Mouse (Mus musculus): ENCODE data around the gene Gm960. TPM values are rescaled to one million over a fixed set of nuclear protein-coding genes. Genes with fewer than 3 reads are reported as not detected.

Gene Gm960
- total RNA-seq, 2 experiments from 2014 or later, result 1.4 to 1.7 TPM

DNA sequence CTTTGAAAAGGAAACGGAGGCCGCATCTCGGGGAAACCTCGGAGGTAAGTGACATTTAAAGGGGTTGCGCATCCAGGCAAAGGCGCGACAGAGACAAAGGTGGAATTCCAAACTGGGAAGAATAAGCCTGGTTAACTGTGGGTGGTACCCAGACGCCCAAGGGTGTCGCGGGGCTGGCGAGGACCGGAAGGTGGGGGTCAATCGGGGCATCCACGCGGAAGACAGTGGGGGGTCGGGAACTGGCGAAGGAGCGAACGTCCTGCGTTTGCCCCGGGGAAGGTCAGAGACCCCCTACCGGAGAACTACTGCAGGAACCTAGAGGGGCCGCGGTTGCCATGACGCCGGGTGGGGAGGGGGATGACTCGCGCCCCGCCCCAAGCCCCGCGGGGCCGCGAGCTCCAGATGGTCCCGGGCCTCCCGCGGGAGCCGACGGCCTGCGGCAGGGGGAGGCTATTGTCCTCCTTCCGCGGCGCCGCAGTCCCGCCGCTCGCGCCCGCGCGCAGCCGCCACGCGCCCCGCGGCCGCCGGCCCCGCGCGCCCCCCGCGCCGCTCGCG is 13.2 kb upstream of the Gm960 start:
- DNase-seq, result no peak

DNA sequence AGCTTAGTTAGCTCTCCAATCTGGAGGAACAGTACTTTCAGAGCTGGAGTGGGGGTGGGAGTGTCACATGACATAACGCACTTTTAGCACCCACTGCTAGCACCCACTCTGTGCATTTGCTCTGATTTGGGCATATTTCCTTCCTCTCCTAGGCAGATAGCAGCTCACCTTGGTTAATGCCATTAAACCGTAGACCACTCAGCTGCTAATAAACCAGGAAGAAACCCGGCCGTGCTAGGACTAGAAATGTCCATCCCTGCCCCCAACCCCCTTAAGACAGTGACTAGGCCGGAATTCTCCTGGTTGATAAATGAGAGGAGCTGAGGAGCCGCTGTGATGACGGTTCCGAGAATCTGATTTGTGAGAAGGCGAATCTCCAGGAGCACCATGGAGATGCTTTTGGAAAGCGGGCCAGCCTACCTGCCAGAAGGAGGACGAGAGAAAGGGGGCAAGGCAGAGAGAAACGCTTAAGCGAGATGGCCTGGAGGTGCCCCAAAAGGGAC is 12.7 kb upstream of the Gm960 start, which contains the start of gene Sptbn2:
Gene Sptbn2, plus strand, starts transcription at position 70 of the 503 bp plus-strand sequence.
- DNase-seq, result peak; percentile 72 to 81

DNA sequence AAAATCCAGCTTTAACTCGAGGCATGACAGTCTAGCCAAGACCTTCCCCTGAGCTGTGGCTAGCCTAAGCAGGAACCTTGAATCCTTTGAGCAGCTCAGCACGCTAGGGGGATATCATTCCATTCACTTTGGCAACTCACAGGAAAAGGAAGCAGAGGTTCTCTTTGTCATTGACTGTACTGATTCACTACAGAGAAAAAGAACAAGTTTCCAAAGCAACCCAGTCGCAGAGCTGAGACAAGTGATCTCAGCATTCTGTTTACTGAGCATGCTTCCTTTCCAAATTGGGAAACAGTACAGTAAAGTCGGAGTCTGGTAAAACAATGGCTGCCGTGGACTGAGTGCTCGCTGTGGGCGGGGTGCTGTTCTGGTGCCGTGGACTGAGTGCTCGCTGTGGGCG is 10.3 kb upstream of the Gm960 start:
- no peak for DNase-seq

DNA sequence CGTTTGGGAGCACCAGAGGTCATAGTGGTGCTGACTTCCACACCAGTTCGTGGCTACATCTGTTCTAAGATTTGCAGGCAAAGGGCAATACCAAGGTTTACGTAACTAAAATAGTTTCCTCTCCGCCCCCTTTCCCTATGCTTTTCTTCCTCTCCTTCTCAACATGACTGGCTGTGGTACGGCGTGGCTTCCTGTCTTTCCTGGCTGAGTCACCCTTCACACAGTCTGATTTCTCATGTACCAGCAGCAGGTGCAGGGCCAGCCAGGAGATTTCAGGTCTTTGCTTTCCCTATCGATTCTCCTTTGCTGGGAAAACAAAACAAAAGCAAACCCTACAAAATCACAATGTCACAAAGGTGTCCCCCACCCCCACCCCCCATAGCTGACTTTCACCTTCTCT is 2.8 kb upstream of the Gm960 start:
- DNase-seq, result no peak

- DNase-seq, result no peak
These were observed 2.2 kb upstream of the Gm960 start for GRCm38 (mm10) chr19:4700656-4701055.

GRCm38 (mm10) chr19:4699821-4700220 is 1.4 kb upstream of the Gm960 start:
- no peak for DNase-seq

DNA sequence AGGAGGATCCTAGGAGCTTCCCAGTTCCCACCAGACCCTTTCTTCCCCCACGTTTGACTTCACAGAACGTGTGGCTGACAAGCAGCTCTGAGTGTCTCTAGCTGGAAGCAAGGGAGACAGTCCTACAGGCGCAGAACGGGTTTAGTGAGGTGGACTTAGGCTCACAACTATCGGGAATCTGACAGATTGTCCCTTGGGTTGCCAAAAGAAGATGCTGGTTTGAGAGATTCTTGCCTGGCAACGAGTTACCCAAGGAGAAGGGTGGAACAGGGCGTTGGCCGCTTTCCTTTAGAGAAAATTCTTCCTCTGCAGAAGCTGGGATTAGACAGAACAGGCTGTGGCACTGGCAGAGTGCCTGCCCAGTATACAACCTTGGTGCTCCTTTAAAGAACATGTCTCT is 388 bp upstream of the Gm960 start:
- peak in 1 of 2 experiments; percentile 44 for DNase-seq

DNA sequence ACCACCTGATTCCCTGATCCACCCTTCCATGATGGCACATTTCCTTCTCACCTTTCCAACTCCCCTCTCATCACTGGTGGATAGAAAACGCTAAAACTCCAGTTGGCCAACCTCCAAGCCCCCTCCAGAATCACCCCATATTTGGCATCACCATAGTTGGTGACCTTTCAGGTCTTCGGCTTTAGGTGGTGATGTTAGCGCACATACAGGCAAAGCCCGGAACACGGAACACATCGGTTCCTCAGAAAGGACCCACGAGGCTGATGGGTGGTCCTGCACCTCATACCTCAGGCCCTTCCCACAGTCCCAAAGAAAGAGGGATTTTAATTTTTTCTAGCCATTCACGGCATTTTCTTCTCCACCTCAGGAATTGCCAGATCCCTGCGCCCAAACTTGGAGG is 747 bp downstream of the Gm960 start:
- DNase-seq, result no peak

DNA sequence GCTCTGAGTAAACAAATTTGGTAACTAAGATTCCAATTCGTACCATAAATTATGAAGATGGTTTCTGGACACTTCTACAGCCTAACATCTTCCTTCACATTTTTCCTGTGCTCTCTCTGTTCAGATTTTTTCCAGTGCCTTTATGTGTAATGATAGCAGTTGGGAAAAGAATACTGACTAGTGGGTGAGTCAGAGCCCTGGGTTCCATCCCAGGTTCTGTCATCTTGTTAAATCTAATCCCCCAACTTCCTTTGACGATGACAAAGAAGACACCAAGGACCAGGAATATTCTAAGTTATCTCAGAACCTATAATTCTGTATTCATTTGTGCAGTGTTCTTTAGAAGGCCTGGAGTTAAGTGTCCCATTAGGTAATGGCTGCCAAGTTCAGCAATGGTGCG is 1.3 kb downstream of the Gm960 start:
- no peak for DNase-seq

DNA sequence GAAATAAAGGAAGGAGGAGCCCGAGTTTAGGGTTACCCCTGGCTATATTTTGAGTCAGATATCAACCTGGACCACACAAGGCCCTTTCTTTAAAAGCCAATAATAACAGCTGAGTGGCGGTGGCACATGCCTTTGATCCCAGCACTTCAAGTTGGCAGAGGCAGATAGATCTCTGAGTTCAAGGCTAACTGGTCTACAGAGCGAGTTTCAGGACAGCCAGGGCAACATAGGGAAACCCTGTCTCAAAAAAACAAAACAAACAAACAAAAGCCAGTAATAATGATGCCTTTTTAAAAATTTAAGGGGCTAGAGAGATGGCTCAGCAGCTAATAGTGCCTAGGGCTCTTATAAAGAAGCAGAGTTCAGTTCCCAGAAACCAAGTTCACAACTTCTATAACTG is 4.1 kb downstream of the Gm960 start:
- no peak for DNase-seq

DNA sequence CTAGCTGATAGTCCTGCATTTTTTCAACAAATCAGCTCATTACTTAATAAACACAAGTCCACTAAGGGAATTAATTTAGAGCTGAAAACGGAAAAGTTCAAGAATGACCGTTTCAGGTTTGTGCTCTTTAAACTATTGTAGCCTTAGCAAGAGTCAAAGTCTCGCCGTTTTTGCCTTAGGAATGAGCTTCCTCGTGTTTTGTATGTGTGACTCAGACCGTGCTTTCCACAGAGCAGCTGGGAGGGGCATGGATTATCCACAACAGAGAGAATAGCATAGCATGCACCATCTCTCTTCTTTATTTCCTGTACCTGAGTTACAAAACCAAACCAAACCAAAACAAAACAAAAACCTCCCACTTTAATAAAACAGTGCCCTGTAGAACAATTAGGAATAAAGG is 26.1 kb downstream of the Gm960 start:
- DNase-seq, result no peak

- DNase-seq, result no peak
These were observed 27.7 kb downstream of the Gm960 start for GRCm38 (mm10) chr19:4670776-4671175.

- DNase-seq, result no peak
These were observed 31.7 kb downstream of the Gm960 start for GRCm38 (mm10) chr19:4666815-4667214.

DNA sequence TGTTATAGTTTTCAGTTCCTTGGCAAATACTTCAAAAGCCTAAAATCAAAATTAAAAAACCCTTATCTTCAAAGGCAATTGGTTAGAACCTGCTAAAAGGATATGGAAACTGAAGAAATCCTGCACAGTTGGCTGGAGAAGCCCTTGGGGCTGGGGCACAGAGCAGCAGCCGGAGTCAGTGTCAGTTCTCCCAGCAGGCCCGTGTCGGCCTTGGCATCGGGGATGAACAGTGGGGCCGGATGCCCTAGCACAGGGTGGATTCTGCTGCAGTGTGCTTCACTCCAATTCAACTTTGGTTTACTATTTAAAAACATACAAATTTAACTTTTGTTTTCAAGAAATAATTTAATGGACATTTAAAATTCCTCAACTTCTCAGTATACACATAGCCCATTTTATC is 40.3 kb downstream of the Gm960 start:
- DNase-seq, result no peak

GRCm38 (mm10) chr19:4646917-4647492 is 51.5 kb downstream of the Gm960 start:
- DNase-seq, result peak; percentile 20 to 24

DNA sequence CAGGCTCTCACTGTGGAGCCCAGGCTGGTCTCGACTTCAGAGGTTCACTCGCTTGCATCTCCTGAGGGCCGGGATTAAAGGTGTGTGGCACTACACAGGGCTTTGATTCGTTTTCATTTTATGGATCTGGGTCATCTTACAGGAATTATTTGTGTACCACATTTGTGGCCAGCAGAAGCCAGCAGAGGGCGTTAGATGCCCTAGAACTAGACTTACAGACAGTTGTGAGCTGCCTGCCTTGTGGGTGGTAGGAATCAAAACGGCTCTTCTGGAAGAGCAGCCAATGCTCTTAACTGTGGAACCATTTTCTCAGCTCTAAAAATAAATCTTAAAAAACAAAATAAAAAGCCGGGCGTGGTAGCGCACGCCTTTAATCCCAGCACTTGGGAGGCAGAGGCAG is 54.2 kb downstream of the Gm960 start:
- DNase-seq, result peak; percentile 59 to 67

DNA sequence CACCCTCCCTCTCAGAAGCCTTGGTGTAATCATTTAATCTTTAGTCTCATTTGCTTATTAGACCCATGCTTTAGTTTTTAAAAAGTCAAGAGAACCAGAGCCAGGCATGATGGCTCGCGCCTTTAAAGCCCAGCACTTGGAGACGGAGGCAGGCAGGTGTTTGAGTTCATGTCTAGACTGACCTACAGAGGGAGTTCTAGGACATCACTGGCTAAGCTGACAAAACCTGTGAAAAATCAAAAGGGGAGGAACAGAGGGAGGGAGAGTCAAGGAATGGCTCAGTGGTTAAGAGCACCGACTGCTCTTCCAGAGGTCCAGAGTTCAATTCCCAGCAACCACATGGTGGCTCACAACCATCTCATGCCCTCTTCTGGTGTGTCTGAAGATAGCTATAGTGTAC is 62.5 kb downstream of the Gm960 start:
- DNase-seq, result no peak

DNA sequence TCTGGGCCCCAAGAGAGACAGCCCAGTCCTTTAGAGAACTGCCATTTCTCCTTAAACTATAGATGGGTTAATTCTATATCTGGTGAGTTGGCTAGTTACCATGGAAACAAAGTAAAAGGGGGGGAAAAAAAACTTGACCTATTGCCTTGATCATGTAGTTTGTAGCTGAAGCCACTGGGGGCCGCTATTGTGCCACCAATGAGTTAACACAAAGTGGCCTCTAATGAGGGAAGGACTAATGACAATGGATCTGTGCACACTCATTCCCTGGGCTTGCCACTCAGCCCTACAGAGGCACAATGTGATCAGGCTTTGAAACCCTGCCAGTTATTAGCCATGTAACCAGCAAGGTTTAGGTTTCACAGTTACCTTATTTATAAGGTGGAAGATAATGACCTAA is 69.6 kb downstream of the Gm960 start:
- peak in 1 of 2 experiments; percentile 73 for DNase-seq

DNA sequence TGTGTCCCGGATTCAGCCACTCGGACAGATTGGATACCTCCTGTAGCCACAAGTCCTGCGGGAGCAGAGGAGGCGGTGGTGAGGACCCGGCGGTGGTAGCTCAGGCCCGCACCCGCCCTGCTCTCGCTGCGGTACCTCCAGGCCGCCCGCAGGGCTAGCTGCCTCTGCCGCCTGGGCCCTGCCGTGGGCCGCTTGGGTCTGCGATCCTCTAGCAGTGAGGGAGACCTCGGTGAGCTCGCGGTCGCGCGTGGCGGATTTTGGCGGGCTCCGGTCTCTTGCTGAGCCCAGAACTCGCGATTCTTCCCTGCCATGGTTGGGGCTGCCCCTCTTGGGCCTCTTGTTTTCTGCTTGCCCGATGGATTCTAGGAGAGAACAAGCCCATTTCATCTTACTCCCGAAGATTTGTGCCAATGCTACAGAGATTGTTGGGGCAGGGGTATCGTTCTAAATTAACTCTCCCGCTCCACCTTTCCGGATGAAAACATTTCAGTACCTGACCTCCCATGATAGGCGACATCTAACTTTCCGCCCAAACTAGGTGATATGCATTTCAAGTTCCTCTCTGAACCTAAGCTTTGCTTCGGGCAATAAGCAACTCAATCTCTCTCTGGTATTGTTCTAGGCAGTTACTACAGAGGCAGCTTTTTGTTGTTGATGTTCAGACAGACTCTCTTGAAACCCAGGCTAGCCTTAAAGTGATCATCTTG is 72.5 kb downstream of the Gm960 start:
- DNase-seq, result peak in 1 of 2 experiments; percentile 62

DNA sequence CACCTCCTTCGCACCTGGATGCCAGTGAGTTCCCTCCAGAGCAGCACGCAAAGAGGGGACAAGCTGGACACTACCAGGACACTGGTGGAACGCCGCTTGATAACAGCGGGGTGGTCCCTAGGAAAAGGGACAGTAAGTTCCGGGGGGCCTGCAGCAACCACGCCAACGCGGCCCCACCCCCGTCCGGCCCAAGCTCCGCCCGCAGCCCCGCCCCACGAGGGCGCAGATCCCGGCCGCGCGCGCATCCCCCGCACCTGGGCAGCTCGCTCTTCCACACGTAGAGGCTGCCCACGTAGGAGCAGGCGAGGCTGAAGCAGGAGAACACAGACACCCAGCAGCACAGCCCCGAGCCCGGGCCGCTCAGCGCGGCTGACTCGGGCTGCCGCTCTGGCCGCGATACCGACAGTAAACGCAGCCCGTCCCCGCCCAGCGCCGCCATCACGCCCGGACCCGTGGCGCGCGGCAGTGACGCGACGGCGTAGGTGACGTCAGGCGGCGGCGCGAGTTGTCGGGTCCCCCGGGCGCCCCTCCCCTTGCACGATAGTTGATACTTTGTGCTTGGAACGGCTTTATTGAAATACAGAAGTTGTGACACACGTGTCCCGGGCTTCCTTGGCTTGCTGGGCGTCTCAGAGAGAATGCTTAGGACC is 73.2 kb downstream of the Gm960 start, which contains the start of gene Rce1:
Gene Rce1, minus strand, starts transcription at position 463 of the 650 bp plus-strand sequence.
- DNase-seq, result peak; percentile 89 to 92

GRCm38 (mm10) chr19:4624406-4625178 is 73.9 kb downstream of the Gm960 start:
- no peak for DNase-seq

GRCm38 (mm10) chr19:4624006-4624405 is 74.5 kb downstream of the Gm960 start:
- DNase-seq, result no peak

Data from layer of hippocampus, postnatal 36 days (tissue).